Mouse (Mus musculus): ENCODE measurements around the gene Rin3.

GRCm38 (mm10) chr12:102359390-102359789 is 76.5 kb downstream of the Rin3 start:
- TF ChIP-seq EP300 (IDR thresholded peaks at IDR 0.05; ENCODE audit: low read depth) (no peak), CTCF (IDR thresholded peaks at IDR 0.05; ENCODE audit: low read depth) (no peak)
